Mouse (Mus musculus) limb, embryonic 11.5 days (tissue): ENCODE data around the gene Emp1. TPM values are rescaled to one million over a fixed set of nuclear protein-coding genes. Genes with fewer than 3 reads are reported as not detected.
A peak's percentile ranks its signal among the peaks of the same experiment; 100 is the strongest.

ENCODE experiments used
- ATAC-seq: fragments of 200-750 bp; cut with Nextera tagmentation; 2 replicates; pipeline ENCODE4 v1.8.0; 2017; ENCODE audit warnings: low read depth; ENCODE audit not compliant: insufficient number of reproducible peaks, low FRiP score, low TSS enrichment
- DNase-seq: peaks from one replicate; pipeline ENCODE4 v3.0.0-alpha.2; 2015; ENCODE audit warnings: low spot score
- H3K27ac ChIP-seq: fragments of 300-500 bp; sonication (generic); replicated peaks from 2 replicates; pipeline ENCODE4 v1.5.1; 2014; ENCODE audit warnings: low read depth, mild to moderate bottlenecking, low read length
- H3K27me3 ChIP-seq: fragments of 300-500 bp; sonication (generic); 2 replicates; pipeline ENCODE4 v1.6.1; 2014; ENCODE audit warnings: mild to moderate bottlenecking, low read length, mixed read lengths; ENCODE audit not compliant: control insufficient read depth, insufficient read depth
- H3K36me3 ChIP-seq: fragments of 300-500 bp; sonication (generic); 2 replicates; pipeline ENCODE4 v1.6.1; 2014; ENCODE audit warnings: mild to moderate bottlenecking, low read length, moderate library complexity, mixed read lengths; ENCODE audit not compliant: control insufficient read depth, insufficient read depth
- H3K4me1 ChIP-seq: fragments of 300-500 bp; sonication (generic); 2 replicates; pipeline ENCODE4 v1.6.1; 2014; ENCODE audit warnings: low read length, mixed read lengths; ENCODE audit not compliant: control insufficient read depth, insufficient read depth
- H3K4me2 ChIP-seq: fragments of 300-500 bp; sonication (generic); 2 replicates; pipeline ENCODE4 v1.6.1; 2014; ENCODE audit warnings: low read depth, mild to moderate bottlenecking, moderate library complexity; ENCODE audit not compliant: severe bottlenecking
- H3K4me3 ChIP-seq: fragments of 300-500 bp; sonication (generic); 2 replicates; pipeline ENCODE4 v1.5.1; 2014; ENCODE audit warnings: low read depth, low read length
- H3K9ac ChIP-seq: fragments of 300-500 bp; sonication (generic); 2 replicates; pipeline ENCODE4 v1.6.1; 2014; ENCODE audit warnings: mild to moderate bottlenecking, low read length
- H3K9me3 ChIP-seq: fragments of 300-500 bp; sonication (generic); 2 replicates; pipeline ENCODE4 v1.6.1; 2016; ENCODE audit warnings: low read length; ENCODE audit not compliant: control insufficient read depth
- WGBS: fragments of 180-500 bp; shearing (Covaris S2); extraction: QIAGEN DNeasy Blood & Tissue Kit; methylation state at CpG from one replicate; pipeline ENCODE4 v1.1.7; 2014; 5-methylcytosine and 5-hydroxymethylcytosine counted together
- polyA plus RNA-seq: library from polyadenylated mRNA; unstranded; fragments of >200 nt; fragmentation: Nextera tagmentation; extraction: Ambion mirVana; gene quantifications from 2 replicates; pipeline ENCODE4 v1.2.1, GENCODE M21; 2014

Gene Emp1
- polyA plus RNA-seq, 1 experiment from 2014 or later: 6.8 TPM

- 88% methylated on average over 4 of the region's 4 CpGs for WGBS
Observed at GRCm38 (mm10) chr6:135352537-135352936, 9.8 kb upstream of the Emp1 start.

GRCm38 (mm10) chr6:135354953-135355352 lies 7.4 kb upstream of the Emp1 start:
- no peak overlapping the region for H3K9ac ChIP-seq
- no peaks in the 10 kb centered on the region for H3K36me3 ChIP-seq
- H3K9me3 ChIP-seq: no peaks in the 10 kb centered on the region
- ATAC-seq (no peak), DNase-seq (no peak)
- H3K4me2 ChIP-seq: no peak overlapping the region
- no peaks in the 10 kb centered on the region for H3K27me3 ChIP-seq
- H3K4me1 ChIP-seq: no peaks in the 10 kb centered on the region
- 97% methylated on average over 4 of the region's 4 CpGs for WGBS
- no peak overlapping the region for H3K27ac ChIP-seq
- H3K4me3 ChIP-seq: no peak overlapping the region

More at GRCm38 (mm10) chr6:135352537-135352936, 9.8 kb upstream of the Emp1 start:
- ATAC-seq: no peak
- H3K36me3 ChIP-seq: no peaks in the 10 kb centered on the region
- no peak overlapping the region for H3K27ac ChIP-seq
- no peaks in the 10 kb centered on the region for H3K4me1 ChIP-seq
- no peak for DNase-seq
- H3K27me3 ChIP-seq: no peaks in the 10 kb centered on the region
- H3K4me2 ChIP-seq: no peak overlapping the region
- H3K9me3 ChIP-seq: no peaks in the 10 kb centered on the region
- H3K4me3 ChIP-seq: no peak overlapping the region
- H3K9ac ChIP-seq: no peak overlapping the region

- no peak overlapping the region for H3K4me3 ChIP-seq
- no peaks in the 10 kb centered on the region for H3K36me3 ChIP-seq
- no peak overlapping the region for H3K9ac ChIP-seq
- H3K4me1 ChIP-seq: peaks cover 6% of the 10 kb centered on the region; the same call in 1 of the 2 replicates
- no peak overlapping the region for H3K27ac ChIP-seq
- no peak for DNase-seq
- no peaks in the 10 kb centered on the region for H3K9me3 ChIP-seq
- 32% methylated on average over 4 of the region's 4 CpGs for WGBS
- ATAC-seq: no peak
- no peak overlapping the region for H3K4me2 ChIP-seq
- no peaks in the 10 kb centered on the region for H3K27me3 ChIP-seq
Observed at GRCm38 (mm10) chr6:135360331-135360730, 2.0 kb upstream of the Emp1 start.

- no peak overlapping the region for H3K4me2 ChIP-seq
- H3K4me1 ChIP-seq: peaks cover 6% of the 10 kb centered on the region; the same call in 1 of the 2 replicates
- no peak overlapping the region for H3K4me3 ChIP-seq
- H3K36me3 ChIP-seq: no peaks in the 10 kb centered on the region
- 74% methylated on average over 3 of the region's 3 CpGs for WGBS
- no peak overlapping the region for H3K9ac ChIP-seq
- no peak overlapping the region for H3K27ac ChIP-seq
- no peaks in the 10 kb centered on the region for H3K9me3 ChIP-seq
- DNase-seq (no peak), ATAC-seq (no peak)
- no peaks in the 10 kb centered on the region for H3K27me3 ChIP-seq
Observed at GRCm38 (mm10) chr6:135362098-135362458, 267 bp upstream of the Emp1 start.

- no peak overlapping the region for H3K9ac ChIP-seq
- no peaks in the 10 kb centered on the region for H3K27me3 ChIP-seq
- peaks cover 6% of the 10 kb centered on the region; the same call in 1 of the 2 replicates for H3K4me1 ChIP-seq
- H3K4me2 ChIP-seq: no peak overlapping the region
- no peaks in the 10 kb centered on the region for H3K36me3 ChIP-seq
- WGBS: 65% methylated on average over 10 of the region's 10 CpGs
- ATAC-seq (no peak), DNase-seq (no peak)
- H3K27ac ChIP-seq: 0 out of 2 replicates have a peak overlapping the region, but pooled peaks have one; percentile 1
- no peak overlapping the region for H3K4me3 ChIP-seq
- no peaks in the 10 kb centered on the region for H3K9me3 ChIP-seq
Observed at GRCm38 (mm10) chr6:135363344-135364040, 1.1 kb downstream of the Emp1 start.

DNA sequence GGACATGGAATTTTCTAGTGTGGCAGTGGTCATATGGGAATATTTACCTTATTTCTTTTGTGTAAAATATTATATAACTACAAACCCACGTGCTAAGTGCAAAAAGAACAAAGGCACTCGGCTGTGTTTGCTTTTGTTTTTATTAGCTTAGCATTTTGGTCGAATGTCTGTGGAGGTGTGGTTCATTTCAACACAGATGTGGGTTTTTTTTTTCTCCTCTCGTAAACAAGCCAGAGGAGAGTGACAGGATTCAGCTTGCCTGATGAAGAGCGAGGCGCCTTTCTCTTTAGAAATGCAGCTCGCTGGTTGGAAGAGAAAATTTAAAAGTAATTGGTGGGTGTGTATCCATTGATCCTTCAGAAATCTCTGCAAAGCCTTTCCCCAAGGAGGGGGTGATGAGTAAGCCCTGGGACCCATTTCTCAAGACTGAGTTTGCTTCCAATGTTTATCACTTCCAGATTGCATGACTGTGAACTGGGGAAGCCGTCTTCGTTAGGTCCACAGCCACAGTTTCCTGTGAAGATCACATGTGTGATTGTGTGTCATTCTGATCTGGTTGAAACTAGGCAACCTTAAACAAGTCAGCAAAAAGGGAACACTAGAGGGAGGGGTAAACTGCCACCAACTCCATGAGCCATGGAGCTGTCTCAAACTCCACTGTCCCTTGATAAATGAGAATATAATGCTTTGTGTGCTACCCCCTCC lies 1.8 kb downstream of the Emp1 start:
- 7% methylated on average over 9 of the region's 9 CpGs for WGBS
- peaks cover 6% of the 10 kb centered on the region; the same call in 1 of the 2 replicates for H3K4me1 ChIP-seq

DNA sequence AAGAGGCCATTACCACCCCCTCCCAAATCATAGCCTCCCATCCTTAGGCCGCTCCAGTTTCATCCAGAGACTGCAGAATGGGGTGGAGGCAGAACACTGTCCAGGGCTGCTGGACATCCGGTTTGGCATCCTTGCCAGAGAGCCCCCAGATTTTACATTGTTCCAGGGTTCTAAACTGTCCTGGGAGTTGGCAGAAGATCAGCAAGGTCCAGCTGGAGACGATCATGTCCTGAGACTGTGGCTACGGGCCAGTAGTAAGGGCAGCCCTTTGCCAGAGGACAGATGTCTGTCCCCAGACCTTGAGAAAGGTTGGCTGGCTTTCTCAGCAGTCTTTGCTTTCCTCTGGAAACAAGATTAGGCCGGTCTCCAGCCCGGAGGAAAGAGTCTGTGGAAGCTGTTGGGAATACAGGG lies 2.6 kb downstream of the Emp1 start:
- 82% methylated on average over 6 of the region's 6 CpGs for WGBS
- H3K4me2 ChIP-seq: no peak overlapping the region
- H3K36me3 ChIP-seq: no peaks in the 10 kb centered on the region
- H3K4me1 ChIP-seq: peaks cover 6% of the 10 kb centered on the region; the same call in 1 of the 2 replicates
- H3K27me3 ChIP-seq: no peaks in the 10 kb centered on the region
- H3K4me3 ChIP-seq: no peak overlapping the region
- no peak for DNase-seq
- no peaks in the 10 kb centered on the region for H3K9me3 ChIP-seq
- no peak overlapping the region for H3K27ac ChIP-seq
- no peak for ATAC-seq
- H3K9ac ChIP-seq: no peak overlapping the region

More for the DNA sequence above, 1.8 kb downstream of the Emp1 start:
- H3K27me3 ChIP-seq: no peaks in the 10 kb centered on the region
- H3K4me3 ChIP-seq: no peak overlapping the region
- H3K9ac ChIP-seq: no peak overlapping the region; the same call in 1 of the 2 replicates
- H3K36me3 ChIP-seq: no peaks in the 10 kb centered on the region
- H3K9me3 ChIP-seq: no peaks in the 10 kb centered on the region
- ATAC-seq: 0 out of 2 replicates have a peak, but pooled peaks have one; percentile 4
- H3K4me2 ChIP-seq: no peak overlapping the region
- DNase-seq: peak; percentile 38
- peak overlapping the region; percentile 52; the same call in 1 of the 2 replicates for H3K27ac ChIP-seq

DNA sequence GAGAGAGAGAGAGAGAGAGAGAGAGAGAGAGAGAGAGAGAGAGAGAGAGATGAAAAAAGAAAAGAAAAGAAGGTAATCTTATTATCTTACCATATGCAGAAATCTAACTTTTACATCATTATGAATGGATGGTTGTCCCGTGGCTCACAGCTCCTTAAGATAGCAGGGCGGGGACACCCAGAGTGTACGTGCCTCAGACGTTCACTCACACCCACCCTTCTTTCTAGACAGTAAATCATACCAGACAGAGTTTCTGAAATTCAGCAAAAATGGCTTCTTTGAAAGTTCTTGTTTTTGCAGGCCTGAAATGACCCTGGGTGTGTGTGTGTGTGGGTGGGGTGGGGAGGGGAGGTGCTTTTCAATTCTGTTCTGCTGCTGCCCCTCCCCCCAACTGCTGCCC lies 3.3 kb downstream of the Emp1 start:
- ATAC-seq (no peak), DNase-seq (no peak)
- no peaks in the 10 kb centered on the region for H3K27me3 ChIP-seq
- 71% methylated on average over 4 of the region's 4 CpGs for WGBS
- H3K4me2 ChIP-seq: no peak overlapping the region
- no peaks in the 10 kb centered on the region for H3K9me3 ChIP-seq
- no peak overlapping the region for H3K9ac ChIP-seq
- H3K36me3 ChIP-seq: no peaks in the 10 kb centered on the region
- no peak overlapping the region for H3K4me3 ChIP-seq
- peaks cover 6% of the 10 kb centered on the region; the same call in 1 of the 2 replicates for H3K4me1 ChIP-seq
- H3K27ac ChIP-seq: no peak overlapping the region
